Mouse (Mus musculus) heart, embryonic 10.5 days (tissue): ENCODE data around the gene Ttbk2. TPM values are rescaled to one million over a fixed set of nuclear protein-coding genes. Genes with fewer than 3 reads are reported as not detected.

Source experiments
- DNase-seq: peaks from one replicate; pipeline ENCODE4 v3.0.0-alpha.2; 2017; ENCODE audit warnings: low spot score
- H3K27ac ChIP-seq: fragments of 300-500 bp; sonication (generic); 2 replicates; pipeline ENCODE4 v1.5.1; 2016; ENCODE audit warnings: mild to moderate bottlenecking
- H3K27me3 ChIP-seq: fragments of 300-500 bp; sonication (generic); 2 replicates; pipeline ENCODE4 v1.6.1; 2016; ENCODE audit warnings: mild to moderate bottlenecking; ENCODE audit not compliant: poor library complexity, insufficient read depth, severe bottlenecking
- H3K36me3 ChIP-seq: fragments of 300-500 bp; sonication (generic); 2 replicates; pipeline ENCODE4 v1.6.1; 2016; ENCODE audit warnings: mild to moderate bottlenecking, moderate library complexity
- H3K4me1 ChIP-seq: fragments of 300-500 bp; sonication (generic); 2 replicates; pipeline ENCODE4 v1.6.1; 2016; ENCODE audit warnings: mild to moderate bottlenecking
- H3K4me3 ChIP-seq: fragments of 300-500 bp; sonication (generic); 2 replicates; pipeline ENCODE4 v1.5.1; 2016; ENCODE audit warnings: mild to moderate bottlenecking, moderate library complexity
- H3K9me3 ChIP-seq: fragments of 300-500 bp; sonication (generic); 2 replicates; pipeline ENCODE4 v1.6.1; 2016; ENCODE audit warnings: mild to moderate bottlenecking, moderate library complexity
- WGBS: fragments of 180-500 bp; shearing (Covaris S2); methylation state at CpG from one replicate; pipeline ENCODE4 v1.1.7; 2016; 5-methylcytosine and 5-hydroxymethylcytosine counted together
- polyA plus RNA-seq: library from polyadenylated mRNA; unstranded; fragments of >200 nt; fragmentation: Nextera tagmentation; extraction: Ambion mirVana; gene quantifications from 2 replicates; pipeline ENCODE4 v1.2.1, GENCODE M21; 2016

Gene Ttbk2
- 3.0 and 3.2 TPM in 2 replicates for polyA plus RNA-seq

GRCm38 (mm10) chr2:120850424-120851082 is at the start of gene Ttbk2:
Gene Ttbk2 (minus strand): TSS chr2:120850604.
- H3K9me3 ChIP-seq: no peaks in the 10 kb centered on the region
- H3K4me3 ChIP-seq: peak within 1 kb of the TSS; percentile 96
- H3K27ac ChIP-seq: peak within 1 kb of the TSS; percentile 89
- no peaks in the 10 kb centered on the region for H3K36me3 ChIP-seq
- peaks cover 9% of the 10 kb centered on the region for H3K4me1 ChIP-seq
- H3K27me3 ChIP-seq: no peaks in the 10 kb centered on the region
- WGBS: under 1% methylated on average over 39 of the region's 39 CpGs
- DNase-seq: peak; percentile 99

DNA sequence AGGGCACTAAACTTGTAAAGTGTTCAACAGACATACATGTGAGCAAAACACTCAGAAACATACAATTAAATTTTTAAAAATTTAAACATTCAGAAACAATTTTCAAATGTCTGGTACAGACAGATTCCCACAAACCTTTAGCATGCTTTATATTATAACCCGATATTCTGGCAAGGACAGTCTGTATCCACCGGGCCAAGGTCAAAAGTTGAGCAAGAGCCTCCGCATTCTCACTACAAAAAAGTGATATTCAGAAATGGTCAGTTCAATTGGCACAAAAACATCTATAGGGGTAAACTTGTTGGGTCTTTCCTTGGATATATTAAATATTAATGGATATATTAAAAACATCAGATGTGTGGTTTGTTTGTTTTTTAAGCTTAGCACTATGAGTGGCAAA is 46.0 kb upstream of the Ttbk2 start:
- 94% methylated on average over 3 of the region's 3 CpGs for WGBS
- Histone ChIP-seq H3K27ac (no peak overlapping the region), H3K36me3 (peaks cover 86% of the 10 kb centered on the region)

GRCm38 (mm10) chr2:120887601-120888000 is 37.2 kb upstream of the Ttbk2 start:
- WGBS: 88% methylated on average over 5 of the region's 5 CpGs
- H3K4me3 ChIP-seq: no peak overlapping the region
- H3K4me1 ChIP-seq: no peaks in the 10 kb centered on the region
- no peaks in the 10 kb centered on the region for H3K27me3 ChIP-seq
- DNase-seq: no peak
- peaks cover 67% of the 10 kb centered on the region for H3K36me3 ChIP-seq
- no peaks in the 10 kb centered on the region for H3K9me3 ChIP-seq
- no peak overlapping the region for H3K27ac ChIP-seq

More for the DNA sequence above, 46.0 kb upstream of the Ttbk2 start:
- no peak for DNase-seq
- Histone ChIP-seq H3K9me3 (no peaks in the 10 kb centered on the region), H3K4me1 (no peaks in the 10 kb centered on the region), H3K4me3 (no peak overlapping the region), H3K27me3 (no peaks in the 10 kb centered on the region)

DNA sequence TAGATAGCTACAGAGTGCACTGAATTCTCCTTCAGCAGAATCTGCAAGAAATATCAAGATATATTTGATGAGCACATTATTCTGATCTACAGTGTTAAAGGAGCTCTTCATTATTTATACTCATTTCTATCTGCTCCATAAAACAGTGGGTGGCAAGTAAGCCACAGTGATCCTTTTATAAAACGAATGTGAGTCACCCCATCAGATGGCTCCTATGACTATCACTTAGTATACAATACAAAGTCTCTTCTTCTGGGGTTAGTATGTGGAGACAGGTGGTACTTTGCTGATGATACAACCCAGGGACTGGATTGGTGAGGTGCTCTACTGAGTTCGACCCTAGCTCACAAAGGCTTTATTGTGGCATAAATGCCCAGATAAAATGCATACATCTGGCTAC is 22.8 kb upstream of the Ttbk2 start:
- H3K4me3 ChIP-seq: no peak overlapping the region
- 77% methylated on average over 2 of the region's 2 CpGs for WGBS
- peaks cover 57% of the 10 kb centered on the region for H3K36me3 ChIP-seq

DNA sequence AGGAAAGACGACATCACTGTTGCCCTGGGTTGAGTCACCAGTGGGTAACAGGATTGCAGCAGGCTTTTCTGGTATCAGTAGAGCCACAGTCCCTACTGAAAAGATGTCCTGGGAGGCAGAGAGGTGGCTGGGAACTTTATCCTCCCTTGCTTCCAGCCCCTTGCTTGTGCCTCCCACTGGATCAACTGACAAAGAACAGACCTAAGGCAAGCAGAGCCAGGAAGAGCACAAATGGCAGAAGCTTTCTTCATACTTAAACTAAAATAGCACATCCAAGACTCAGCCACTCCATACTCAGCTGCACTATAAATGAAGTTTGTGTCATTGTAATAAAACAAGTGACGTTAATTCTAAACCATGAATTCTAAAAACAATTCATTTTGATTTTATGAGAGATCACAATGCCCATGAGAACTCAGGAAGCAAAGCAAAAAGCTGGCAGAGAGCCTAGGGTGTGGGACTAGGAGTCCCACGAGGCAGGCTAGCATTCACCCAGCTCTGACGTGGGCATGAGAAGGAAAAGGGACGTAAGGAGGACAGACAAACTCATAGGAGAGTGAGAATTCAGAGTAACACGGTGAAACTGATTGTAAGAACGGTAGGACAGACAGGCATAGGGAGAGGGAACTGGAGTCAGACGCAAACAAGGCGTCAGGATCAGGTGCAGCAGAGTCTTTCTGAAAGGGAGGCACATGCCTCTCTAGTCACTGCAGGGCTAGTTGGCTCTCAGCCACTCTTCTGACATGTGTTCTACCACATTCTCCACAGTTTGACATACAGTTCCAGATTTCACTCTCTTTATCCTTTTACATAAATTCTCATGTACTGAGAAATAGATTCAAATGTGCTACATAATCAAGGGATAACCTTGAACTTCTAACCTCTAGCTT is 21.3 kb upstream of the Ttbk2 start:
- no peaks in the 10 kb centered on the region for H3K9me3 ChIP-seq
- peaks cover 60% of the 10 kb centered on the region for H3K36me3 ChIP-seq
- H3K27me3 ChIP-seq: no peaks in the 10 kb centered on the region
- H3K27ac ChIP-seq: peak overlapping the region; percentile 62
- DNase-seq: no peak
- 74% methylated on average over 9 of the region's 9 CpGs for WGBS
- no peaks in the 10 kb centered on the region for H3K4me1 ChIP-seq
- no peak overlapping the region for H3K4me3 ChIP-seq

More for the DNA sequence above, 22.8 kb upstream of the Ttbk2 start:
- DNase-seq: no peak
- no peak overlapping the region for H3K27ac ChIP-seq
- no peaks in the 10 kb centered on the region for H3K9me3 ChIP-seq
- no peaks in the 10 kb centered on the region for H3K4me1 ChIP-seq
- no peaks in the 10 kb centered on the region for H3K27me3 ChIP-seq

DNA sequence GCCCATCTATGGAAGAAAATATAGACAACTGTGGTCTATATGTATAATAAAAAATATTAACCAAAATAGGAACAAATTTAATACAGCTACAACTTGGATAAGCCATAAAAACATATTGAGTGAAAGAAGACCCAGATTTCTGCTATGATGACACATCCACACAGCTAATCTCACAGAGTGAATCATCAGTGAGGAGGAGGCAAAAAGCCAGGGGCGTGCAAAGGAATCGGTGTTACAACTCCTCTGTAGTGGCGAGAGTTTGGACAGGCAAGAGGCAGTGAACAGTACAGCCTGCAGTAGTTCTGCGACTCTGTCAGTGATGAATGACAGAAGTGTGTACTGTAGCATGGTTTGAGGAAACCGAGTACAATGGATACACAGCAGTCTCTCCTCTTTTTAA is 16.9 kb upstream of the Ttbk2 start:
- Histone ChIP-seq H3K27ac (no peak overlapping the region), H3K27me3 (no peaks in the 10 kb centered on the region), H3K4me1 (no peaks in the 10 kb centered on the region), H3K4me3 (no peak overlapping the region), H3K9me3 (no peaks in the 10 kb centered on the region), H3K36me3 (peaks cover 75% of the 10 kb centered on the region)
- WGBS: 88% methylated on average over 5 of the region's 5 CpGs
- no peak for DNase-seq

GRCm38 (mm10) chr2:120866561-120866960 is 16.2 kb upstream of the Ttbk2 start:
- Histone ChIP-seq H3K36me3 (peaks cover 78% of the 10 kb centered on the region), H3K27ac (no peak overlapping the region), H3K4me1 (no peaks in the 10 kb centered on the region), H3K4me3 (no peak overlapping the region), H3K9me3 (no peaks in the 10 kb centered on the region), H3K27me3 (no peaks in the 10 kb centered on the region)
- WGBS: 27% methylated on average over 1 of the region's 1 CpGs
- no peak for DNase-seq

- no peaks in the 10 kb centered on the region for H3K4me1 ChIP-seq
- H3K27me3 ChIP-seq: no peaks in the 10 kb centered on the region
- no peak overlapping the region for H3K27ac ChIP-seq
- 98% methylated on average over 1 of the region's 1 CpGs for WGBS
- H3K36me3 ChIP-seq: peaks cover 75% of the 10 kb centered on the region
- H3K9me3 ChIP-seq: no peaks in the 10 kb centered on the region
- no peak overlapping the region for H3K4me3 ChIP-seq
- DNase-seq: no peak
These were observed 13.0 kb upstream of the Ttbk2 start for GRCm38 (mm10) chr2:120863389-120863788.

- DNase-seq: no peak
- Histone ChIP-seq H3K27ac (no peak overlapping the region), H3K27me3 (no peaks in the 10 kb centered on the region), H3K36me3 (peaks cover 55% of the 10 kb centered on the region), H3K4me1 (no peaks in the 10 kb centered on the region), H3K4me3 (no peak overlapping the region), H3K9me3 (no peaks in the 10 kb centered on the region)
- 85% methylated on average over 1 of the region's 1 CpGs for WGBS
These were observed 10.3 kb upstream of the Ttbk2 start for GRCm38 (mm10) chr2:120860699-120861098.

- Histone ChIP-seq H3K36me3 (peaks cover 30% of the 10 kb centered on the region), H3K4me1 (no peaks in the 10 kb centered on the region), H3K27ac (no peak overlapping the region), H3K9me3 (no peaks in the 10 kb centered on the region), H3K4me3 (no peak overlapping the region), H3K27me3 (no peaks in the 10 kb centered on the region)
- no peak for DNase-seq
- WGBS: 80% methylated on average over 3 of the region's 3 CpGs
These were observed 7.7 kb upstream of the Ttbk2 start for GRCm38 (mm10) chr2:120858131-120858530.

DNA sequence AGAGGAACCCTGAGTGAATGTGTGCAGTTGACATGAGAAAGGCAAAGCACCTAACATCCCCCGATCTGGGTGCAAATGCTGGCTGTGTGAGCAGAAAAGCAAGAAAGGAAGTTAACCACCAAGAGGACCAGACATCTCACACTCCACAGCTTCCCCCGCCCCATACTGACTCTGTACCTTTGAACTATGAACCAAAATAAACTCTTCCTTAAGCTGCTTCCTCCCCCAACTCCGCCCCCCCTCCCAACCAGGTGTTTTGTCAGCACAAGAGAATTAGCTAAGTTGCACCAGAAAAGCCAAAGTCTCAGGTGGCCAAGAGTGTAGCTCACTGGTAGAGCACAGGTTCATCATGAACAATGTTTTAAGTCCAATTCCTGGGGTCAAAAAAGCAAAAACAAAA is 2.7 kb upstream of the Ttbk2 start:
- no peak overlapping the region for H3K27ac ChIP-seq
- no peaks in the 10 kb centered on the region for H3K27me3 ChIP-seq
- no peak overlapping the region for H3K4me3 ChIP-seq
- H3K36me3 ChIP-seq: no peaks in the 10 kb centered on the region
- 77% methylated on average over 3 of the region's 3 CpGs for WGBS
- no peak for DNase-seq
- H3K4me1 ChIP-seq: peaks cover 9% of the 10 kb centered on the region
- no peaks in the 10 kb centered on the region for H3K9me3 ChIP-seq

DNA sequence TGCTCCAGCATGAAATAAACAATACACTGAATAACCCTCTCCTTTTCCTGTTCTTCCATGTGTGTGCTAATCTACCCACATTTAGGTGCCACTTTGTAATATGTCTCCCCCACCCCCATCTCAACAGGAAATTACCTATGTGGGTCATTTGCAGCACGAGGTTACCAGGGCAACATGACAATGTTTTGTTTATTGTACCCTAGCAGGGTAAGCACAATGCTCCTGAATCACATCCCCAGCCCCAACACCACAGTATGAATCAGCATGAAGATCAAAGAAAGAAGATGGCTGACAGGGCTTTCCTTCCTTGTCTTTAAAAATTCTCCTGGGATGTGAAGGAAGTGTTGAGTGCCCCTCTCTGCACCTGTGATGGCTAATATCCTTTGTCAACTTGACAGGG is 2.2 kb upstream of the Ttbk2 start:
- DNase-seq: no peak
- 54% methylated on average over 1 of the region's 1 CpGs for WGBS
- peaks cover 9% of the 10 kb centered on the region for H3K4me1 ChIP-seq
- H3K27me3 ChIP-seq: no peaks in the 10 kb centered on the region
- H3K27ac ChIP-seq: no peak overlapping the region
- H3K9me3 ChIP-seq: no peaks in the 10 kb centered on the region
- H3K36me3 ChIP-seq: no peaks in the 10 kb centered on the region
- H3K4me3 ChIP-seq: no peak overlapping the region
